Mouse (Mus musculus) stomach, embryonic 15.5 days (tissue): ENCODE data around the gene Gli1. TPM values are rescaled to one million over a fixed set of nuclear protein-coding genes. Genes with fewer than 3 reads are reported as not detected.

Experiments used
- polyA plus RNA-seq: library from polyadenylated mRNA; unstranded; fragments of >200 nt; fragmentation: Nextera tagmentation; extraction: Ambion mirVana; gene quantifications from 2 replicates; pipeline ENCODE4 v1.2.1, GENCODE M21; 2015

The Gli1 gene
- polyA plus RNA-seq, 1 experiment from 2014 or later, result 9.1 TPM

Other genes with a start within 250 kb of the Gli1 start
- gene Os9, start 220.8 kb downstream of the Gli1 start, polyA plus RNA-seq, result 100 and 108 TPM in 2 replicates
- gene B4galnt1, start 176.7 kb downstream of the Gli1 start, polyA plus RNA-seq, result 29.4 and 31.4 TPM in 2 replicates
- 1.1 and 1.3 TPM in 2 replicates for gene Slc26a10, start 161.3 kb downstream of the Gli1 start, polyA plus RNA-seq
- gene Arhgef25, start 151.9 kb downstream of the Gli1 start, polyA plus RNA-seq, result 65.9 and 69.9 TPM in 2 replicates
- 90.4 and 106 TPM in 2 replicates for gene Dtx3, start 146.2 kb downstream of the Gli1 start, polyA plus RNA-seq
- gene Pip4k2c, start 130.4 kb downstream of the Gli1 start, polyA plus RNA-seq, result 29.9 and 32.3 TPM in 2 replicates
- 5.6 and 6.2 TPM in 2 replicates for gene Kif5a, start 78.6 kb downstream of the Gli1 start, polyA plus RNA-seq
- gene Dctn2, start 75.6 kb downstream of the Gli1 start, polyA plus RNA-seq, result 161 and 169 TPM in 2 replicates
- 18.6 and 19.4 TPM in 2 replicates for gene Mbd6, start 53.0 kb downstream of the Gli1 start, polyA plus RNA-seq
- 109 and 110 TPM in 2 replicates for gene Mars, start 30.2 kb downstream of the Gli1 start, polyA plus RNA-seq
- gene Arhgap9, start 20.0 kb downstream of the Gli1 start, polyA plus RNA-seq, result 5.6 and 6.3 TPM in 2 replicates
- gene Inhbe, start 12.4 kb upstream of the Gli1 start, polyA plus RNA-seq, result 0.05 TPM in 1 of 2 replicates, not detected in the other
- gene Inhbc, start 28.5 kb upstream of the Gli1 start, polyA plus RNA-seq, result 0.27 TPM in 2 replicates
- gene R3hdm2, start 38.4 kb upstream of the Gli1 start, polyA plus RNA-seq, result 26.5 and 34.1 TPM in 2 replicates
- 0.92 and 1.7 TPM in 2 replicates for gene Stac3, start 159.7 kb upstream of the Gli1 start, polyA plus RNA-seq
- gene Ndufa4l2, start 173.0 kb upstream of the Gli1 start, polyA plus RNA-seq, result 92.8 and 117 TPM in 2 replicates
- gene Shmt2, start 180.5 kb upstream of the Gli1 start, polyA plus RNA-seq, result 142 and 144 TPM in 2 replicates
- gene Nxph4, start 192.6 kb upstream of the Gli1 start, polyA plus RNA-seq, result 5.0 and 5.4 TPM in 2 replicates